Mouse (Mus musculus): ENCODE results near the gene Esyt1.

DNA sequence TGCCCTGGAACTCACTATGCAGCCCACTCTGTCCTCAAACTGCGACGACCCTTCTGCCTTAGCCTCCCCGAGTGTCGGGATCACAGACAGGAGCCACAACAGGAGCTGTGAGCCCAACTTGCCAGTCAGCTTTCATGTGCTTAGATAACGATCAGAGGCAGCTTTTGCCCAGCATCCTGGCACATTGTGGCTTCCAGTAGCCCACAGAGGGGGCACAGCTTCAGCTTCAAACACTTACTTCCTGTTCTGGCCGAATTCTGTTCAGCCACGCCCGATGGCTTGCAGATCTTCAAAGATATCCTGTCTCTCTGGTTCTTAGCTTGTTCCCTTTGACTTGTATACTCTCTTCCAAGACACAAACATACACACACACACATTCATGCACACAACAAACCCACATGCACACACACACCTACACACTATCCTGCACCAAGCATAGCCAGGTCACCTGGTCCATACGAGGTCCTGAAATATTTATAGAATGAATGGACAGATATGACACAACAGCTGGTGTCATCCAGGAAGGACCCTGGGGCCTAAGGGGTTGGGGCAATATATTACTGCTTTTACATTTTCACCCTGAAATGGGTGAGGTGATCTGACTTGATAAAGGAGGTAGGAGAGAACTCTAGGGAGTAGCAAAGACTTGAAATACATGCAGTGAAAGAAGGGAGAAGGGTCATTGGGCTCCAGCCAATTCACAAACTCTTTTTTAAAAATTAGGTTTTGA lies 20.9 kb downstream of the Esyt1 start:
- TF ChIP-seq POLR2A (IDR thresholded peaks at IDR 0.05; ENCODE audit: low read depth, low read length) (no peak), ZNF384 (IDR thresholded peaks at IDR 0.05; ENCODE audit: low read depth, low read length) (no peak), CTCF (conservative IDR thresholded peaks at IDR 0.05 in 1 of 2, IDR thresholded peaks at IDR 0.05 in 1 of 2; ENCODE audit: low read depth in 2 of 2, low read length in 2 of 2) (no peak), MYC (IDR thresholded peaks at IDR 0.05; ENCODE audit: low read depth, low read length) (no peak), GABPA (IDR thresholded peaks at IDR 0.05; ENCODE audit: insufficient replicate concordance, low read depth, low read length) (no peak), NRF1 (IDR thresholded peaks at IDR 0.05; ENCODE audit: low read depth, low read length) (no peak), CHD1 (IDR thresholded peaks at IDR 0.05; ENCODE audit: low read depth, low read length) (no peak), MEF2A (IDR thresholded peaks at IDR 0.05; ENCODE audit: borderline replicate concordance, low read depth, low read length) (no peak), MAFK (IDR thresholded peaks at IDR 0.05; ENCODE audit: insufficient replicate concordance, low read length) (no peak), EP300 (IDR thresholded peaks at IDR 0.05; ENCODE audit: low read length) (no peak), POLR2AphosphoS2 (IDR thresholded peaks at IDR 0.05; ENCODE audit: low read depth, low read length) (no peak), TBP (conservative IDR thresholded peaks at IDR 0.05; ENCODE audit: low read depth, low read length) (no peak), TCF12 (IDR thresholded peaks at IDR 0.05; ENCODE audit: low read depth, low read length) (no peak)

All from CH12.LX (cell line).